Mouse (Mus musculus) effector memory CD4-positive, alpha-beta T cell, adult 7 months (primary cell): ENCODE measurements around the gene Gm3278. TPM values are rescaled to one million over a fixed set of nuclear protein-coding genes. Genes with fewer than 3 reads are reported as not detected.

Experiments
- polyA plus RNA-seq: library from polyadenylated mRNA; unstranded; fragments of 100-300 nt; shearing (Covaris generic); gene quantifications from one replicate; pipeline ENCODE4 v1.2.1, GENCODE M21; 2017

The Gm3278 gene
- not detected for polyA plus RNA-seq

GRCm38 (mm10) chr14:4892116-4892515, at the start of gene Gm3278:
Gm3278 (plus strand) TSS chr14:4892416.

GRCm38 (mm10) chr14:4855299-4855980, 36.8 kb upstream of the Gm3278 start, which contains the start of gene Gm3264:
Gm3264 (plus strand) TSS chr14:4855576.

Other genes with a start within 250 kb of the Gm3278 start
- not detected for gene Gm3239, start 228.2 kb upstream of the Gm3278 start, polyA plus RNA-seq
- not detected for gene Gm7876, start 183.2 kb upstream of the Gm3278 start, polyA plus RNA-seq
- not detected for gene Gm3252, start 165.6 kb upstream of the Gm3278 start, polyA plus RNA-seq
- not detected for gene Gm9602, start 116.1 kb upstream of the Gm3278 start, polyA plus RNA-seq
- not detected for gene Gm3269, start 54.3 kb upstream of the Gm3278 start, polyA plus RNA-seq
- not detected for gene Gm3264, start 36.8 kb upstream of the Gm3278 start, polyA plus RNA-seq
- gene Gm8297, start 91.5 kb downstream of the Gm3278 start, polyA plus RNA-seq: not detected
- not detected for gene Gm3298, start 123.5 kb downstream of the Gm3278 start, polyA plus RNA-seq
- gene 4930555G01Rik, start 158.2 kb downstream of the Gm3278 start, polyA plus RNA-seq: 0.35 TPM
- not detected for gene Gm8281, start 178.6 kb downstream of the Gm3278 start, polyA plus RNA-seq
- gene Gm8279, start 239.1 kb downstream of the Gm3278 start, polyA plus RNA-seq: not detected